Mouse (Mus musculus): ENCODE measurements around the gene Adgrl1. TPM values are rescaled to one million over a fixed set of nuclear protein-coding genes. Genes with fewer than 3 reads are reported as not detected.

Adgrl1 gene
- total and polyA plus RNA-seq, 3 experiments: 21.7 to 35.3 TPM; not detected in 1

DNA sequence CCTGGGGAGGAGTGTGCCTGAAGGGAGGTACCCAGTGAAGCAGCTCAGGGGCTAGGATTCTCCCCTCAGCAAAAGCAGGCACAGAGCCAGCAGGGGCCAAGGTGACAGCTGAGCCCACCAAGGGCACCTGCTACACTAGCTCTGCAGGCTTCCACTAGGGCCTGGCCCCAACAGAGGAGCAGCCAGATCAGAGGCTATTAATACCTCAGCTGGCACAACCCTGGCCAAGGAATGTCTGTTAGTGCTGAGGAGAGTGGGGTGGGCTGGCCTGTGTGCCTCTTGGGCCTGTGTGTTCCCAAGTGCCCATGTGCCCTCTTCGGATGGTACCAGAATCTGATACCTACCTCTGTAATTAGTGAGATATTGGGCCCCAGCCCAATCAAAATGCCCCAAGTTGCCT lies 80.3 kb downstream of the Adgrl1 start:
- Histone ChIP-seq H3K27ac (ENCODE audit: control insufficient read depth, low read depth, low read length) (no peak overlapping the region), H3K36me3 (ENCODE audit: control insufficient read depth in 1 of 2, insufficient read depth in 2 of 2, low read length in 2 of 2) (peaks cover 0 to 6% of the 10 kb centered on the region in 2 experiments; a peak in 3 of 4 replicates), H3K4me1 (ENCODE audit: control insufficient read depth in 1 of 2, insufficient read depth in 2 of 2, low read length in 2 of 2) (peaks cover 8 to 11% of the 10 kb centered on the region in 2 experiments), H3K79me2 (ENCODE audit: control insufficient read depth, insufficient read depth, low read length, poor library complexity) (no peaks in the 10 kb centered on the region), H3K4me3 (ENCODE audit: control insufficient read depth in 1 of 2, insufficient read depth in 1 of 2, low read depth in 2 of 2, low read length in 2 of 2) (no peak overlapping the region), H3K9me3 (replicated peaks; ENCODE audit: insufficient read depth, low read length) (no peaks in the 10 kb centered on the region), H3K9ac (ENCODE audit: control insufficient read depth, low read depth, low read length, poor library complexity, severe bottlenecking) (no peak overlapping the region), H3K27me3 (ENCODE audit: control insufficient read depth in 1 of 2, insufficient read depth in 2 of 2, low read length in 2 of 2) (no peaks in the 10 kb centered on the region)
- DNase-seq (ENCODE audit: low read depth, low spot score): no peak
- no peak for TF ChIP-seq JUND (IDR thresholded peaks at IDR 0.05; ENCODE audit: low read depth, low read length)
- TF ChIP-seq RAD21 (IDR thresholded peaks at IDR 0.05; ENCODE audit: low read depth, low read length): no peak
- no peak for TF ChIP-seq GABPA (IDR thresholded peaks at IDR 0.05; ENCODE audit: low read depth, low read length)
- no peak for TF ChIP-seq EP300 (IDR thresholded peaks at IDR 0.05; ENCODE audit: low read depth in 1 of 2, low read length in 2 of 2)
- no peak for TF ChIP-seq ZNF384 (IDR thresholded peaks at IDR 0.05; ENCODE audit: low read depth, low read length)
- TF ChIP-seq NELFE (IDR thresholded peaks at IDR 0.05; ENCODE audit: low read depth, low read length): no peak
- TF ChIP-seq USF1 (IDR thresholded peaks at IDR 0.05; ENCODE audit: low read depth, low read length): no peak
- TF ChIP-seq RCOR1 (IDR thresholded peaks at IDR 0.05; ENCODE audit: low read depth, low read length): no peak
- no peak for TF ChIP-seq CHD2 (IDR thresholded peaks at IDR 0.05; ENCODE audit: low read length)
- TF ChIP-seq ETS1 (IDR thresholded peaks at IDR 0.05; ENCODE audit: low read depth, low read length): no peak
- no peak for TF ChIP-seq POLR2A (IDR thresholded peaks at IDR 0.05; ENCODE audit: control insufficient read depth in 1 of 2, insufficient read depth in 1 of 2, low read depth in 1 of 2, low read length in 2 of 2, poor library complexity in 1 of 2)
- no peak for TF ChIP-seq ELF1 (IDR thresholded peaks at IDR 0.05; ENCODE audit: low read depth, low read length)
- no peak for TF ChIP-seq TCF12 (IDR thresholded peaks at IDR 0.05; ENCODE audit: low read depth, low read length)
- TF ChIP-seq GATA1 (IDR thresholded peaks at IDR 0.05; ENCODE audit: low read depth, low read length): no peak

DNA sequence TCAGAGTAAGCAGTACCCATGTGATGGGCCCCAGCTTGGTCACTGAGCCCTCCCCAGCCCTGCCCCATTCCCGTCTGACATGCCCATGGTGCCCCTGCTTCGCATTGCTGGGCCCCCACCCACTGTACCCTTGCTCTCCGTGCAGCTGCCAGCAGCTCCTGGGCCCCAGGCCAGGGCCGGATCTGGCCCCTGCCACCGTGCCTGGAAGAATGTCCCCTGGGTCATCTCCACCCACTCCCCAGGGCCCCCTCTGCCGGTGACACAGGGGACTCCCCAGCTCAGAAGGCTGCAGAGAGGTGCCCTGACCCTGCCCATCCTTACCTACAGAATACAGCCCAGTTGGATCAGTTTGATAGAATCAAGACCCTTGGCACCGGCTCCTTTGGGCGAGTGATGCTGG lies 80.9 kb downstream of the Adgrl1 start:
- Histone ChIP-seq H3K27ac (ENCODE audit: control insufficient read depth, low read depth, low read length) (no peak overlapping the region), H3K4me3 (ENCODE audit: control insufficient read depth in 1 of 2, insufficient read depth in 1 of 2, low read depth in 2 of 2, low read length in 2 of 2) (no peak overlapping the region), H3K4me1 (ENCODE audit: control insufficient read depth in 1 of 2, insufficient read depth in 2 of 2, low read length in 2 of 2) (peaks cover 8 to 11% of the 10 kb centered on the region in 2 experiments), H3K9ac (ENCODE audit: control insufficient read depth, low read depth, low read length, poor library complexity, severe bottlenecking) (no peak overlapping the region), H3K27me3 (ENCODE audit: control insufficient read depth in 1 of 2, insufficient read depth in 2 of 2, low read length in 2 of 2) (no peaks in the 10 kb centered on the region), H3K36me3 (ENCODE audit: control insufficient read depth in 1 of 2, insufficient read depth in 2 of 2, low read length in 2 of 2) (peaks cover 0 to 6% of the 10 kb centered on the region in 2 experiments; a peak in 3 of 4 replicates), H3K79me2 (ENCODE audit: control insufficient read depth, insufficient read depth, low read length, poor library complexity) (no peaks in the 10 kb centered on the region), H3K9me3 (replicated peaks; ENCODE audit: insufficient read depth, low read length) (no peaks in the 10 kb centered on the region)
- TF ChIP-seq SMC3 (IDR thresholded peaks at IDR 0.05; ENCODE audit: low read depth, low read length) (no peak), EP300 (IDR thresholded peaks at IDR 0.05; ENCODE audit: low read depth in 1 of 2, low read length in 2 of 2) (no peak), MXI1 (IDR thresholded peaks at IDR 0.05; ENCODE audit: low read depth, low read length) (no peak), MYB (IDR thresholded peaks at IDR 0.05; ENCODE audit: low read depth, low read length) (no peak), RAD21 (IDR thresholded peaks at IDR 0.05; ENCODE audit: low read depth, low read length) (no peak)
- DNase-seq (ENCODE audit: low read depth, low spot score): no peak

Measured in MEL (cell line).